Mouse (Mus musculus) spleen, adult 12 weeks (tissue): ENCODE results near the gene Hnrnph2.

Experiments used
- DNase-seq: peaks from one replicate; pipeline ENCODE4 v3.0.0; 2022; ENCODE audit warnings: low spot score

Hnrnph2 gene

GRCm38 (mm10) chrX:134600659-134601379 lies at the start of gene Hnrnph2, which contains the start of gene Gla:
Gene Hnrnph2 (plus strand): TSS chrX:134601179.
Gene Gla (minus strand): TSS chrX:134601125.
- peak; percentile 80 for DNase-seq

DNA sequence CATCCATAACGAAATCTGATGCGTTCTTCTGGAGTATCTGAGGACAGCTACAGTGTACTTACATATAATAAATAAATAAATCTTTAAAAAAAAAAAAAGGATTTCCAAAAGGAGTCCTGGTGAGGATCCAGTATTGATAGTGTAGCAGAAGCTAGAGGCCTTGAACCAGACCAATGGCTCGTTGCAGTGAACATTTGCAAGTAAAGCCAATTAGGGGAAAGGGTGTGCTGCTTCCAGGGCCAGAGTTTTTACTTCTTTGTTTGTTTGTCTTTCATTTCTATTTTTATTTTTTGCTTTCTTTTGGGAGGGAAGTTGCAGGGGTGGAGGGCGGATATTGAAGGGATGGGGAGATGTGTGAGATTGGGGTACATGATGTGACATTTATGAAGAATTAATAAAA lies 47.7 kb upstream of the Hnrnph2 start:
- no peak for DNase-seq

DNA sequence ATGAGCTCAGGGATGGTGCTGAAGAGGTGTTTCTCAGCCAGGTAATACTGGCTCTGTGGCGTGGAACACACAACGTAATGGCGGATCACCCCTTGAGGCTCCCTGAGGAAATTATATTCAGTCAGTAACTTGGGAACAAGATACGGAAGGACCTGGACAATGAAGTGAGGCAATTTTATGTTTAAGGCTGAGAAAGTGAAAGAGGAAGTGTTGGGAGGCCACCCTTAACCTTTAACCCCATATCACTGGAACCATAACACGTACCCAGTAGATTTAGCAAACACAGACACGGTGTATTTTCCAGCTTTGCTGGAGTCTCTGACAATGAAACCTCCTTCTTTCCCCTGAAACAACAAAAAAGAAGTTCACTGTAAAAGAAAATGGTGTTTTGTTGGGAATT lies 46.6 kb upstream of the Hnrnph2 start:
- no peak for DNase-seq

DNA sequence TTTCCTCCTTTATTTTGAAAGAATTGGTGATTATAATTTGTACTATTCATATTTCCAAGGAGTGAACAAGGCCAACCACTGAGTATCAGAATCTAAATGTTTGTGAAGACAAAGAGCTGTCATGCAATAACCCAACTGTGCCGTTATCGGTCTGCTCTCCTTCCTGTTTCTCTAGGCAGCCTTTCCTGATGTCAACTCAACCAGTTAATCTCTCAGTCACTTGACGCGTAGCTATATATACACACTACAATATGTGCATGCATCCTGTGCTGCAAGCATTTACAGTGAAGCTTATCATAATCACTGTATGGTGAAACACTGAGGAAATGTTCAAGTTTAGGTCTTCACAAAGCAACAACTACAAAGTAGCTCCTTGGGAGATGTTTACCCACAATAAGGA lies 36.7 kb upstream of the Hnrnph2 start:
- DNase-seq, result no peak

DNA sequence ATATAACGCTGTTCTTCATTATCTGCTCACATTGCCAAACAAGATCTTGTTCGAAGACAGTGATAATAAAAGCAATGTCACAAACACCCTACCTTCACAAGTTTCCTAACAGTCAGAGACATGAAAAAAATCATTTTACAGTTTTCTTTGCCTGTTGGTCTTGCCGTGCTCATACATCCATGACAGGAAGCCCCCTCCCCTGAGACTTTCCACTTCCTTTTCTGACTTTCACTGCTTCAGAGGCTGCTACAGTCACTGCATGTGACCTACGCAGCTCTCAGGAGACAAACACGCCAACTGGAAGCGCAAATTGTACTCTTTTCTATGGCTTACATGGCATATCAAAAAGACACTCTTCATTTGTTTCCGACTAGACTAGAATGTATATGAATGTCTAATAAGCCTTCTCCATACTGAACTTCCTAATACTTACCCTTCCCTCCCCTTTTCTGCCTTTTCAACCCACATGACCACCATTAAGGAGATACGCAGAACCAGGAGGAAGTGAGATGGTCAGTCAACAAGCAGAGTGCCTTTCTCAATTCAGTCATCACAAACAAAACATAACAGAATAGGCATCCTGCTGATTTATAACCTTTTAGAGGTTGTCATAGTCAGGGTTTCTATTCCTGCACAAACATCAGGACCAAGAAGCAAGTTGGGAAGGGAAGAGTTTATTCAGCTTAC lies 34.3 kb upstream of the Hnrnph2 start:
- DNase-seq, result peak; percentile 23

DNA sequence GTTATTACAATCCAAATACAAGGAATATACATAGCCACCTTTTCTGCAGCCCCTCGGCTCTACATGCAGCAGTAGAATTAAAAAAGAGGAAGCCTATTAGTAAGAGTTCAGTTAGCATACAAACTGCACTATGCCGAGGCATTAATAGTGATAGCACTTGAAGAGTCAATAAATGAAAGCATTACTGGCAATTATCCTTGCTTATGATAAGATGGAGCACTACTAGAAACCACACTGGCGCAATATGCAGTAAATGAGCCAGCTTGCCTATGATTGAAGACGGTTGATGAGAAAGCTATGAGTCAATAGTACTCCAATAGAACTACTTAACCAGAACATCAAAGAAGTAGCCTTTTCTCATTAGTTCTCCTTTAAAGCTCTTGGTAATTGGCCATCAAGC lies 23.1 kb upstream of the Hnrnph2 start:
- no peak for DNase-seq

GRCm38 (mm10) chrX:134580528-134581305 lies 20.3 kb upstream of the Hnrnph2 start:
- no peak for DNase-seq

GRCm38 (mm10) chrX:134582270-134582669 lies 18.7 kb upstream of the Hnrnph2 start:
- no peak for DNase-seq

DNA sequence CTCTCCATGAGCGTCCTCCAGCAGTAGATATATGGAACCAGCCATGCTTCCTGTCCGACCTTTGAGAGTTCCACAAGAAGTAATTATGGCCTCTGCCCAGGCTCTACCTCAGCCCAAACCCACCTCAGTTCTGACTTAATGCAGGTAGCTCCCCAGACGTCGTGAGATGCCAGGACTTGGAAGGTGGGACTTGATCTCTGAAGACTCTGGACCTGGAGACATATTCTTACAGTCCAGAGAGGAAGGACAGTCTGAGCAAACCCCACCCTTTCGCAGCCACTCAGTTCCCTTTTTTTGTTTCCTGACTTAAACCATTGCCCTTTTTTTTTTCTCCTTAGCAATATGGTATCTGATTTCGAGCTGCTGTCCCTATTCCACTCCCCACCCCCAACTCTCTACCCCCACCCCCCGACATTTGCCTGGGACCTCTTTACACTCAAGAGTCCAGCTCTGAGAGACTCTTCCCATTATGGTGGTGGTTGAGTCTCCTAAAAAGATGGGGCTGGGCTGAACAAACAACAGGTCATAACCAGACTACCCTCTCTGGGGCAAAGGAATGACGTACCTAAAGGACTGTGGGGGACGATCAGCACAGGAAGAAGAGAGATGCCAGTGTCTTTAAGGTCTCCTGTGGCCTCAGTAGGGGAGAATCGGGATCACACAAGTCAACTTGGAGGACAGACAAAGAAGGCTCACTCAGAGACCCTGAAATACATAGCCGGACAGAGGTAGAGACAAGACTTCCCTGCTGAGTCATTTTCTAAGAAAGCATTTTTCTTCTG lies 17.9 kb upstream of the Hnrnph2 start, which contains the start of gene Btk:
Gene Btk, minus strand, starts transcription at position 683 of the 782 bp plus-strand sequence.
- DNase-seq, result no peak

DNA sequence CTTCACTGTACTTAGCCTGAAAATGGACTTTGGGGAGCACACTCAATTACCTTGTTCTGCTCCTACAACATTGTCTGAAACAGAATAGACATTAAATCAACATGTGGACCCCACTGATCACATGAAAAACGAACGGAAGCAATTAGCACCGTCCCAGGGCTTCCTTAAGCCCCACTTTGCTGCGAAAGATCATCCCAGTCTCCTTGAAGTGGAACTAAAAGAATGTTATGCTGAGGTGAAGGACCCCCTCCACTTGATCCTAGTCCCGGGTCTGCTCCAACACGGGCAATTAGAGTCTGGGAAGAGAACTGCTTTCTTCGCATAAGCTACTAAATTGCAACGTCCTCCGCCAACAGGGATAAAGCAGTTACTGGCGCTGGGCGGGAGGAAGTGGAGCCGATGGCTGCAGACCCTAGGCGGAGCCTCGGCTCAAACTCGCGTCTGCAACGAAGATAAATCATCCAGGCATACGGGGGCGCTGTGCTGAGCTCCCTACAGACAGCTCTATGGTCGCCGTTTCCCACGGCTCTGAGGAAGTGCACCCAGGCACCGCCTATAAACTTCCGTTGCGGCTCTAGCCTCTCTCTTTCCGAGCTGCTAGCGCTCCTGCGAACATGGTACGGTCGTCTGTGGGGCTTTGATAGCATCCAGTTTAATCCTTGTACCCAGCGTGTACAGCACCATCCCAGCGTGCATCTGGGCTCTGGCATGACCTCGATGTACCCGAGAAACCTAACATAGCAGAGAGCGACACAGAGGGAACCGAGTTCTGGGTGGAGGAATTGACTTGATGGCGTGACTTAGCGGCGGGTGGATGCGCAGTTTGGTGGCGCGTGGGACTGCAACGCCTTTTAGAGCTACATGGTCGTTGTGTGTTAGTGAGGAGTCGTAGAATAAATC lies 15.6 kb upstream of the Hnrnph2 start, which contains the start of gene Rpl36a:
Gene Rpl36a, plus strand, starts transcription at position 552 of the 900 bp plus-strand sequence.
- peak; percentile 77 for DNase-seq

- no peak for DNase-seq
Observed at GRCm38 (mm10) chrX:134586447-134586846, 14.5 kb upstream of the Hnrnph2 start.

DNA sequence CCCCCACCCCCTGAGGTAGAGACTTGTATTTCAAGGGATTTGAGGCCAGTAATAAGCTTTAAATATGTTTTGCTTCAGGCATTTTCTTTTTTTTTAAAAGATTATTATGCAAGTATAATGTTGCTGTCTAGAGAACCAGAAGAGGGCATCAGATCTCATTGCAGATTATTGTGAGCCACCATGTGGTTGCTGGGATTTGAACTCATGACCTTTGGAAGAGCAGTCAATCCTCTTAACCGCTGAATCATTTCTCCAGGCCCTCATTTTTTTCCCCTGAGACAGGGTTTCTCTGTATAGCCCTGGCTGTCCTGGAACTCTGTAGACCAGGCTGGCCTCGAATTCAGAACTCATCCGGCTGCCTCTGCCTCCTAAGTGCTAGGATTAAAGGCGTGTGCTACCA lies 12.7 kb upstream of the Hnrnph2 start:
- no peak for DNase-seq

DNA sequence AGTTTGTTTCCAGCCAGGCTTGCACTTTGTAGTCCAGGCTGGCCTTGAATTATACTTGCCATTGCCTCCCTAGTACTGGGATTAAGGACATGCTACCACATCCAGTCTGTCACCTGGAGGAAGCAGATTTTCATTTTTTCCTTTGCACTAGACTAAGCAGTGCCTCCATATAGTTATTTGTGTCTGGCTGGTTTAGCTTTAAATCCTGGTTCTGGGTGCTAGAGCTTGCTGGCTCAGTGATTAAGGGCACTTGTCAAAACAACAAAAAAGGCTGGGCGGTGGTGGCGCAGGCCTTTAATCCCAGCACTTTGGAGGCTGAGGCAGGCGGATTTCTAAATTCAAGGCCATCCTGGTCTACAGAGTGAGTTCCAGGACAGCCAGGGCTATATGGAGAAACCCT lies 12.0 kb upstream of the Hnrnph2 start:
- DNase-seq, result no peak

- no peak for DNase-seq
Observed at GRCm38 (mm10) chrX:134589836-134590235, 11.1 kb upstream of the Hnrnph2 start.

DNA sequence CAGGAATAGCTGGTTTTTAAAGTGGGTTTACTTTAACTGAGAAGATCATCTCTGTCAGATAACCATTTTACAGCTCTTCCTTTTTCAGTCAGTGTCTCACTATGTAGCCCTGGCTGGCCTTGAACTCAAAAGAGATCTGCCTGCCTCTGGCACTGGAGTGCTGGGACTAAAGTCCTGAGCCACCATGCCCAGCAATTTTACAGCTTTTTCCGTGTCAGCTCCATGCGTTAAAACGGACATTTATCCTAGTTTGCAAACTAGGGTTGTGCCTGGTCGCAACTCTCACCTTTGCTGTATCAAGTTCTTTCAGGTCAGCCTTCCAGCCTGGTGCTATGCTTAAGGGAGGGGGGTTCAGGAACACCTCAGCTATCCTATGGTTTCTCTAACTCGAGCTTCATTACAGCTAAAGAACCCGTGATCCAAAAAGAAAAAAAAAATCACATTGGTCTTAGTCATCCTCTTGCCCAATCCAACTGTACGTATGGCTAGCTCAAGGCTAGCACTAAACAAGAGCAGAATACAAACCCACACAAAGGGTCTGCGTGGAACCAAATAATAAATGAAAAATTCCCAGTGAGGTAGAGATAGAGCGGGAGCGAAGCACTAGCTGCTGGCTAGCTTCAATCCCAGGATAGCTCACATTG lies 935 bp upstream of the Hnrnph2 start:
- no peak for DNase-seq

DNA sequence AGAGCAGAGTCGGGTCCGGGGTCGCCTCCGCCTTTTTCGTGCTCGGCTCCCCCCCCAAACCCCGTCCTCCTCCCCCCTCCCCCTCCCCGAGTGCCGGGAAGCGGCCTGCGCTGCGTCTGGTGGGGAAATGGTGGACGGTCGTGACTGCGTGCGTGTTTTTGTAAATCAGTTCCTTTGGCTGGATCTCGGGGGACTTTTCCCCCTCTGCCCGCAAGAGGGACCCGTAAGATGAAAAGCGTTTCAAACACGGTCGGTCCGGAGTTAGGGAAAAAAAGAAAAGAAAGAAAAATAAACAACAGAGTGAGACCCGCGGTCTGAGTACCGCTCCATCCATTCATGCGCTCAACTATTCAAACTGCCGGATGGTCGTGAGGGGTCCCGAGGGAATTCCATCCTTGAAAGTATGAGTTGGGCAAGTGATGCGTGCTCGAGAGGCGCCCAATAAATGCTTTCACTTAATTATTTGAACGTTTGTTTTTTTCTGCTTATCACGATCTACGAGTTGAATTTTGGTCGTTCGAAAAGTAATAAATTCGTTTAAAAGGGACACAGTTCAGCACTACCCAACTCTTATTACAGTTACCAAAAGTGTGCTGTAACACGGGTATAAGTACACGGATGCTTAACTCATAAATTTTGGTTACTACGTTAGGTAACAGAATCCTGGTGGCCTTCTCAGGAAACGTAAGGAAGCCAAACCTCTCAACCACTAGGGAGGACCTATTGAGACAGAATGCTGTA lies 571 bp downstream of the Hnrnph2 start:
- no peak for DNase-seq

DNA sequence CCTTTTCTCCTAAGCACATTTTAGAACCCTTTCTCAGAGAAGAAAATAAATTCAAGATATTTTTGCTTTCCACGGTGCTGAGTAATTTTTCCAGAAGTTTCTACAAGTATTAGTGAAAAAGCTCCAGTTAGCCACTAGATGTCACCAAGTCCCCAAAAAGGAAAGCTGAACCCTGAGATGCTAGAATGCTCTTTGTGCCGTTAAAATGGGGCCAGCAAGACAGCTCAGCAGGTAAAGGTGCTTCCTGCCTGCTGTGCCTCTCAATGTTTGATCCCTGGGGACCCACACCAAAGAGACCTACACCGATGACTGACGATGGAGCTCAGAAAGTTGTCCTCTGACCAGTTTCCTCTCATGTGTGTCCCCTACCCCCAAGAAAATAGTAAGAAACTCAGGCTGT lies 8.5 kb downstream of the Hnrnph2 start:
- no peak for DNase-seq

DNA sequence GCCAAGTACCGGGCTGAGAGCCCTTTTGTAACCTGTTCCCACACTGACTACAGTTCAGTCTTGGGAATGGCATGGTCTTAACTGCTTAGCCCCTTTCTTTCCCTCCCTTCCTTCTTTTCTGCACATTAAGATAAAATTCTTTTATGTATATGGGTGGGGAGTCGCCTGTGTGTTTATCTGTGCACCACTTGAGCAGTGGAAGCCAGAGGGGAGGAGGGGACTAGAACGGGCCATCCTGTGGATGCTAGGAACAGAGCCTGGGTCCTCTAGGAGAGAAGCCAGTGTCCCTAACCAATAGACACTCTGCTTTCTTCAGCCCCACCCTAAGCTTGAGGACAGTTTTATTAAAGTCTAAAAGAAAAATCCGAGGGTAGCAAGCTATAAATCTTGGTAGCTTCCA lies 10.0 kb downstream of the Hnrnph2 start:
- no peak for DNase-seq

GRCm38 (mm10) chrX:134612285-134612959 lies 11.4 kb downstream of the Hnrnph2 start:
- DNase-seq, result no peak
